Mouse (Mus musculus) adrenal gland, postnatal 25 days (tissue): ENCODE data around the gene Orc5. TPM values are rescaled to one million over a fixed set of nuclear protein-coding genes. Genes with fewer than 3 reads are reported as not detected.
"Not testable (repeated sequence)": the region's sequence is repeated elsewhere in the genome, so short reads cannot be mapped to it uniquely, and the experiment has no call there.

Source experiments
- DNase-seq: peaks from one replicate; pipeline ENCODE4 v3.0.0; 2021; ENCODE audit warnings: mixed read lengths
- total RNA-seq: library from RNA; stranded (reverse); gene quantifications from 2 replicates; pipeline ENCODE4 v1.2.3, GENCODE M21; 2021

Gene Orc5
- total RNA-seq, 1 experiment from 2014 or later, result 19.9 TPM

DNA sequence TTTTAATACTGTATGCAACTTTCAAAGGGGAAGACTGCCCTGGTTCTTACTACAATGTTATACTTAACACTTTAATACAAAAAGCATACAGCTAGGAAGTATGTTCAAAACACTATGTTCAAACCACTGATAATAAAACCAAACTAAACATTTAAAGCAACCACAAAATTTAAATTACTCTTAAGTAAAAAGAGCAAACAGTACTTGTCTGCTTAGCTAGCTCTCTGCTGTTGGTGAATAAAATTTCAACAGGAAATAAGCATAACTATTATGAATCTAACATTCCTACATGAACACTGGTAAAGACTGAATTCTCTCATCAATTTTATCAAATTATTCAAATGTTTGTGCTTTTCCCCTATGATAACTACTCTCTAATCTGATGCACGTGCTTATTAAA lies 13.5 kb downstream of the Orc5 start:
- no peak for DNase-seq

DNA sequence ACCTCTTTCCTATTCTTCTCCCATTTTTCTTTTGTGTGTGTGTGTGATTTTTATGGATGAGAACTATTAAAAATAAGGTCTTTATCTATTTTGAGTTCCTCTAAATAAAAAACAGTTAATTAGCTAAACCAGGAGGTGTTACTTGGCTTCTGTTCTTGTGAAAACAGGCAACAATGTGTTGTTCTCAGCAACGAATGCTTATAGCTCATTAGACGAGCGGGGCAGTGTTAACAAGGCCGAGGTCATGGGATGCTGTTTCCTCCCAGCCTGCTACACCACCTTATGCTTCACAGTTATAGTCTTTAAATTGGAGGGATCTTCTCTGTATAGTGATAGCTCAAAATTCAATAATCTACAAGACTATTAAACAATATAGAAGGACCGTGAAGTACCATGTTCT lies 17.7 kb downstream of the Orc5 start:
- no peak for DNase-seq

DNA sequence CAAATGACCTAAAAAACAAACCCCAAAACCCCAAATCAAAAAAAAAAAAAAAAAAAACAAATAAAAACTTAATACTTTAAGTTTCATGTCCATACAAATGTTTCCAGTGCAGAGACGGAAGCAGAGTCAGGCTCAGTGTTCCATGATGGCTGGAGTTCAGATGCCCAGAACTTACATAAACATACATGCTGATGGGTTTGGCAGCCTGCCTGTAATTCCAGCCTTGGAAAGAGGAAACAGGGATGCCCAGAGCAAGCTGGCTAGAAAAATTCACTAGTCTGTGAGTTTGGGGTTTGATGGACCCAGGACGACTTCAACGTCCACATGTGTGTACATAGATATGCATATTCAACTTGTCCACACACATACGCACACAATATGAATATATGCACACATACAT lies 27.6 kb downstream of the Orc5 start:
- DNase-seq, result no peak

DNA sequence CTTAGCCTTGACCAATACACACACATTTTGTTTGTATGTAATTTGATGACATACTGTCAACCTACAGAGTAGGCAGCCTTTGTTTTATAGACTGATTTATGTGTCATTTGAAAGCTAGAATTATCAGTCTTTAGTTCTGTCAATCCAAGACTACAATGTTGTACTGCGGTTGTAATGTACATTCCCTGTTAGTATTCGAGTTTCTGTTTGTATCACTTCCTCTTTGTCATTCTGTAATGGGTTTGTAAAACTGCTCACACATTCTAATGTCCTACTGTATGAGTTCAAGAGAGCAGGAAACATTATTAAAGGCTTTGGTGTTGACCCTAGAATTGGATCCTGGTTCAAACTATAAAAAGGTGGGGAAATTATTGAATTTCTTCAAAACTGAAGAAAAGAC lies 30.5 kb downstream of the Orc5 start:
- no peak for DNase-seq

DNA sequence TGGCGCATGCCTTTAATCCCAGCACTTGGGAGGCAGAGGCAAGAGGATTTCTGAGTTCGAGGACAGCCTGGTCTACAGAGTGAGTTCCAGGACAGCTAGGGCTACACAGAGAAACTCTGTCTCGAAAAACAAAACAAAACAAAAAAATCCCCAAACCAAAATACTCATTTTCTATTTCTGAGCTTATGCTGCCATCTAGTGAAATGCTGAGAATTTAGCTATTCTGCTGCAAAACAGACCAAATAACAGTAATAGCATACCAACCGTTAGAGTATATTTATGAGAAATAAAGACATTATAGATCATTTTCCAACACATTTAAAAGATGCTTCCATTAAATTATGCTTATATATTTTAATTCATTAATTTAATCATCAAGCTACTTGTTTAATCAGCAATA lies 34.5 kb downstream of the Orc5 start:
- DNase-seq, result not testable (repeated sequence)

DNA sequence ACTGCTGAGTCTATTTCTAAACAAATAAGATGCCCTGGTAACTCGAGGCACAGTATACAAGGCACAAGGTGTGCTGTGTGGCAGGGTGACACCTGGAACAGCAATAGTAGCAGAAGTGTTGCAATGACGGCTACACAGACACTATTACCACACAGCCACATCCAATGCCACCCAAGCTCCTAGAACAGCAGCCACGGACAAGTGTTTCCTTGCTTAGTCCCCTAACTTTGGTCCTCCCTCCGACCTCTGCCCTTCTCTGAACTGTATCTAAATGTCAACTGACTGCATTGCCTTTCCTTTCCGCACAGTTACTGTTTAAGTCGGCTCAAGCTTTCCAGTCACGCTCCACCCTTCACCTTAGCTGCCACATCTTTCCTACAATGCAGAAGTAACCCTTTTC lies 36.0 kb downstream of the Orc5 start:
- DNase-seq, result not testable (repeated sequence)

DNA sequence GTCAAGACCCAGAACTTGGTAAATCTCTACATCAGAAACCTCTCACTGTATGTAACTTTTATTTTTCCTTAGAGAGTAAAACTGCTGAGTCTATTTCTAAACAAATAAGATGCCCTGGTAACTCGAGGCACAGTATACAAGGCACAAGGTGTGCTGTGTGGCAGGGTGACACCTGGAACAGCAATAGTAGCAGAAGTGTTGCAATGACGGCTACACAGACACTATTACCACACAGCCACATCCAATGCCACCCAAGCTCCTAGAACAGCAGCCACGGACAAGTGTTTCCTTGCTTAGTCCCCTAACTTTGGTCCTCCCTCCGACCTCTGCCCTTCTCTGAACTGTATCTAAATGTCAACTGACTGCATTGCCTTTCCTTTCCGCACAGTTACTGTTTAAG lies 37.6 kb downstream of the Orc5 start:
- DNase-seq, result not testable (repeated sequence)

DNA sequence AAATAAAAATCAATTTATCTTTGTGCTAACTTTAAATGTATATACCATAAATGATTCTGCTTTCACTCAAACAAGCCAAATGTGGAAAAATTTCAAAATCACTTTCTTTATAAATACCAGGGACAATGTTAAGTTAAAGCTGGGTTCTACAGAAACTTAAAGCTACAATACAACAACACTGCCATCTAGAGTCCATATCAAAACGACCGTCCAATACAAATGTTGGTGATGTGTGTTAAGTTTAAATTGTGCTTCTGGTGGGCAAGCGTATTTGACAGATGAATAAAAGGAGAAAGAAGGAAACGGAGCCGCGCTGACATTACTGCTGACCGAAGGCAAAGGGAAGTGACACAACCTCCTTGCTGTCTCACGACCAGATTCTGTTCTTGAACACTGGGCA lies 38.4 kb downstream of the Orc5 start:
- DNase-seq, result no peak

DNA sequence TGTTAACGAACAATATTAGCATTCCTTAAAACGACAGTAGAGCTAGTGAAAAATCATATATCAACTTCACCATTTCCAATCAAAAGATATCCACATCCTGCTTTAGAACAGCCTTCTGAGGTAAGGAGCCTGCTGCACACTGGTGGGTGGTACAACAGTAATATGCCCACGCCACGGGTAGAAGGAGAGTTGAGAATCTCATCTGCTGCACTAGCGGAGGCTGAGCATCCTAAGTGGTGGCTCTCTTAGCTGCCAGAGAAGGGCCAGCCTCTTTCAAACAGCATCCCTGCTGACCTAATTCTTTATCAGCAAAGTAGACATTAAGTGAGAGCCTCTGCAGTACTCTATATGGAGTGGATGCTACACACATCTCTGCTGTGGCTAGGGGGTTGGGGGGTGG lies 41.7 kb downstream of the Orc5 start:
- DNase-seq, result no peak

DNA sequence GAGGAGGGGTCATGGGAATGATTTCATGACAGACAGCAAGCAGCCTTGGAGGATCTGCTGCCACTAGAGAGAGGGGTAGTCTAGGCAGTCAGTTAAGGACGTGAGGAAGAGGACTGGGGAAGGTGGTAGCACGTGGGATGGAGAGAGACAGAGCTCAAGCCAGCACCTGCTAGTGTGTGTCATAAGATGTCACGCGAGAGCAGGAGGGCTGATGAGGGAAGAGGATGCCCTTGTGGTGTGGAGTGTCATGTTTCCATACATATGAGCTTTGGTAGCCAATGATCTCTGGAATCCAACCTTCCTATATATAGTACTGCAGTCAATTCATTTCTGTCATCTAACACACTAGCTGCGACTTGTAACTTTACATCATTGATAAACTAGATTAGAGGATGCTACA lies 50.8 kb downstream of the Orc5 start:
- DNase-seq, result no peak

DNA sequence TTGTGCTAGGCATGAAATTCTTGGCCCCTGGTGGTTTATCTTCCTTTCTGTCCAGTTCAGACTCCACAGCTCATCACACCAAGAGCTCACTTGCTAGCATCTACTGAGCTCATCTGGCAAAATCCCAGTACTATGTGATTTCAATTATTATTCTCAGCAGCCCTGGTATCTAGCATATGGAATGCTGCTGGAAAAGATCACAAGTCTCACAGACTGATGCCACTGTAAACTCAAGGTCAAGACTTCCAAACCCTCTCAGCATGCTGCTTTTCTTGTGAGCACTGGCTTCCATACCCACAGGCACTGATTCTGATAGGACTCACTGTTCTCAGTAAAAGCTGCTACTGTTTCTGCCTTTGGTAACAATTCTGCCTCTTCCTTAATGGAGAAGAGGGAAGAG lies 59.1 kb downstream of the Orc5 start:
- no peak for DNase-seq

DNA sequence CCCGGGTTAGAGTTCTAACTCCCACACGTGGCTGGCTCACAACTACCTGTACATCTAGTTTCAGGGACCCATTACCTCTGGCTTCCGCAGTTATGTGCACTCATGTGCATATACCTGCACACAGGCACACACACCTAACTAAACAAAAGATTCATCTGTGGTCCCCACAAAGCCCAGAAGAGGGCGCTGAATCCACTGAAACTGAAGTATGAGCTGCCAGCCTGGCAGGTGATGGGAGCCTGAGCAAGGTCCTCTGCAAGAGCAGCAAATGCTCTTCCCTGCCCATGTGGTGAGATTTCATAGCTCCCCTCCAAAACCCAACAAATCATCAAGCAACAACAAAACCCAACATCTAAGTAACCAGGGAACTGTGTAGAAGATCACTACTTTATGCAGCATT lies 61.1 kb downstream of the Orc5 start:
- DNase-seq, result peak; percentile 6

DNA sequence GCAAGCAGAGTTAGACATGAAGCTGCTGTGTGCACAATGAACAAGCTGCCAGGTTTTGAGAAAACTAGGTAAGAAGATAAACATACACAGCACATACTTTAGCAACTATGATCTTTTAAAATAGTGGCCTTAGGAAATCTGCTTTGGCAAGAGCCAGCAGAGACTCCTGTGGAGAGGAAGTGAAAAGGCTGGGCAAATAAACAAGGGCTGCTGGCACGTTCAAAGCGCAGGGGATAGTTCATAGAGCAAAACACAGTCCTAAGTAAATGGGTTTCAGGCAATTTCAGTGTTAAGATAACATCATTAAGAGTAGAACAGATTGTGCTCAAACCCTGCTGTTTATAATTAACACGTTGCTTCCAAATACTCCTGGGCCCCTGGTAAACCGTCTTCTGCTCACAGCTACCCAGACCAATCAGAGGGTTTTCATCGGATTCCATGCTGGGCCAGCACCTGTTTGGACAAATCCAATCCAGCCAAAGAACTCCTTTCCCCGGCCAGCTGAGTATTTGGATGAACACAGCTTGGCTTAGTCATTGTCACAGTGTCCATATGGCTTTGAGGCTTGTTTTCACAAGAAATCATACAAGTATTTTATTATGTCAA lies 63.5 kb downstream of the Orc5 start:
- no peak for DNase-seq

DNA sequence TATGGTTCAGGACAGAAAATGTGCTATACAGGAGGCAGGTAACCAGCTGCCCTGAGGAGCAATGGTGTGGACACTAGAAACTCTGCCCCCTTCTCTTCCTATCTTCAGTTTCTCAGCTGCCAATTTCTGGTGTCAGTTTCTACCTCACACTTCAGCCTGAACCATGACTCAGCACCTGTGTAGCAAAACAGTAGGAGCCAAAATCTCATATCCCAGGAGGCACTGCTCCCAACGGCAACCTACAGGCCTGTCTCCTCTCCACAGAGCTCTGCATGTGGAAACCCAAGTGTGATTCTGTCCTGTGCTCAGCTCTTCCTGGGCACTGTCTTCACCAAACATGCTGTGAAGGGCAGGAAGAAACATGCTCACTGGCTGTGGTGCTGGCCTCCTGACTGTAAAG lies 64.5 kb downstream of the Orc5 start:
- no peak for DNase-seq

DNA sequence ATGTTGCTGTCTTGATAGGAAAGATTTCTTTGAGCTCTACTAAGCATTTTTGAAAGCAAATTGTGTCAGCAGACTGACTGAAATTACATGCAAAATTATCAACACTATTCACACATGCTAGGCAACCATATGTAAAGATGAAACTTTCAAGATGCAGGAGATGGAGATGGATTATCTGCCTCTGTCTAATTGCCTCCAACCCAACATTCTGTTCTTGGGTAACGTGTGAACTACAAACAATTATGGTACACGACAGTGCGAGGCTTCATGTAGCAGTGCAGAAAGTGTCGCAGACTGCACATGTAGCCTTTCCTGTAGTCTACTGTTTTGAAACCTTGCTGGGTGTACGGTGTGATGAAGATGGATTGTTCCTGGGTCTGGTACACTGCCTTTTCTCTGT lies 67.7 kb downstream of the Orc5 start:
- no peak for DNase-seq

DNA sequence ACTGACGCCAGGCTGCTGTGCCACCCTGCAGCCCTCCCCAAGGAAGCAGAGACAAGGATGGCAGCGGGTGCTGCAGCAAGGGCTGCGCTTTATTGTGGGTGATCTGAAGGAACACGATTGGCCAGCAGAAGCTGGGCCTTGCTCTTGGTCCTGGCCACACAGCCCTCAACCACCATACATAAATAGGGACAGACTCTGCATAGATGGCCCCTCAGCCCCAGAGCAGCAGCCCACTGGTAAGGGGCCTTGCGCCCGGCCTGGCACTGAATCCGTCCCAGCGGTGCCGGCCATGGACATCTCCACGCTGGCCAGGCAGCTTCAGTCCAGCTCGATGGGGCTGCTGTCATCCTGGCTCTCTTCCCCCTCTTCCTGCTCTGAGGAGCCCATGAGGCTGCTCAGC lies 77.8 kb downstream of the Orc5 start:
- DNase-seq, result not testable (repeated sequence)

DNA sequence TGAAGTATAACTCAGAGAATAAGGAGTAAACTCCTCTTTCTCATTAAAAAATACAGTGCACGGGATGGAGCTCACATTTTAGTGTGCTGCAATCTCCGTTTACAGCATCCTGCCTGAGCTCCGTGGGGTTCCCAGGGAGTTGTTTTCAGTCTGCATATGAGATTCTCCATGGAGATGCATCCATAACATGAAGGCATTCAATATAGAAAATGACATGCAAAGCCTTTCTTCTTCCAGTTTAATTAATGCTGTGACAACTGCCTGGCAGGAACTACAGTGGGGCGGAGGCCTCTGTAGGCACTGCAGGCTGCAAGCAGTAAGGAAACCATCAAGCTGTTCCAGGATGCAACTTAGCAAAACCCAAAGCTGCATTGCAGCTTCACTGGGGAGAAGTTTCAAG lies 79.0 kb downstream of the Orc5 start:
- no peak for DNase-seq

DNA sequence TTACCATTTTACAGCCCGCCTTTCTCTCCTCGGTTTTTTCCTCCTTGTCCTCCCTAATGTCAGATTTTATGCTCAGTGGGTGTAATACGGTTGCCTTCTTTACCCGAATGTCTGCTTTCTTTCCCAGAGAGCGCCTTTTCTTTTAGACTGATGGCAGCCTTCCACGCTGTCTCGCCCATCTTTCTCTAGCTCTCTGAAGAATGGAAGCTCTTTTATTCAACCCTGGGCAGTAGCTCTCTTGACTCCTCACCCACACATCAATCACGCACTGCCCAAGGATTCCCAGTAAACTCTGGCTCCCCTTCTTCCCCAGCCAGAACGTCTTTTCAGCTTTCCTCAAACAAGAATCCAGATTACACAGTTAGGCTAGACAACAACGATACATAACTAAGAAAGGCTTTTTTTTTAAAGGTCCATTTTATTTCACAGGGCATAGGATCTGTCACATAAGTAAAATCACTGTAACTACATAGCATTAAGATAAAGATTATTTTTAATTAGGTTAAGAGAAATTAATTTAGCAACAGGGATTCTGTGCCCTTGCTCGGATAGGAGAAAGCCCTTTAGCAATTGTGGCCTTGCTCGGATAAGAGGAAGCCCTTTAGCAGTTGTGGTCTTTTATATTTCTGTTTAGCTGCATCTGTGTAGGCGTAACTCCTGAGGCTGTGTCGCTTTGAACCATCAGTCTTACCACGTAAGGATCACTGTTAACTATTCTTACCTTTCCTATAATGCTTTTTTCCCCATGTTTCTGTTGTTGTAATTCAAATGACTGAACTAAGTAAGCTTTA lies 97.2 kb downstream of the Orc5 start:
- DNase-seq, result no peak

DNA sequence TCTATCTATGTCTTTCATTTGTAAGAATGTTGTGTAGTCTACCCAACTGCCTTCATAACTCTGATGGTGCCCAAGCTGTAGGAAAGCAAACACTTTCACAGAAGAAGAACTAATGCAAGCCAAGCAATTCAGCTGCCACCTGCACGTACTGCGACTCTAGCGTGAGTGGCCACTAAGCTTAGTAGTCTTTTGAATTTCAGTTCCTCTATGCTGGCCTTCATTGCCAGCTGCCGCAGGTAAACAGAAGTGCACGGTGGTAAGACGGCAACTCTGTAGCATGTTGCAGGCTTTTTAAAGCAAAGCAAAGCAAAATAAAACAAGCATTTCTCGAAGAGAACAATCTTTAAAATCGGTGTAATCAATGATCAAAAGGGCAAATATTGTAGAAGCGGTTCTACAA lies 97.8 kb downstream of the Orc5 start:
- DNase-seq, result no peak

DNA sequence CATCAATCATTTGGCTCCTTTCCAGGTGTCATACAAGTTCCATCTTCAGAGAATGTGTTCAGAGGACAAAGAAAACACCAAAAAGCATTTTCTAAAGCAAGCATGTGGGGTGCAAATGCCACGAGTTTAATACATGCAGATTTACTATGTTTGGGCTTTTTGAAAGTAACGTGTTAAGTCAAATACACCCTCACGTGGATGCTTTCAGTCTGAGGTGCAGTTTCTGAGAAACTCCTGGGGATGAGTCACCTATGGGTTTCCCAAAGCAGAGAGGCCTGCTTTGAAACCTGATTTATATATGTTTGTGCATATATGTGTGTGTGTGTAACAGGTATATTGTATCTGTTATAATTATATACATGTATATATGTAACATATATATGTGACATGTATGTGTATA lies 98.5 kb downstream of the Orc5 start:
- no peak for DNase-seq

DNA sequence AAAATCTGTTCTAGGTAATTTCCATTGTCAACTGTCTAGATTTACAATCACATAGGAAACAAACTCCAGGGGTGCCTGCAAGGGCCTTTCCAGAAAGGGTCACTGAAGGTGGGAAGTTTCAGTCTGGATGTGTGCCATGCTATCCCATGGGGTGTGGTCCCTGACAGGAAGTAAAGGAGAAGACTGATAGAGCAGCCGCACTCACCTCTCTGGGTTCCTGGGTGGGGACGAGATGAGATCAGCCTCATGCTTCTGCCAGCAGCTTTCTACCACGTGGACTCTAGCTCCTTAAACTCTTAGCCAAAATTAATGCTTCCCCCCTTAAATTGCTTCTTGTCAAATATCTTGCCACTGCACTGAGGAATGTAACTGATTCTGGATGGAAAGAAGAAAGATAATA lies 100.7 kb downstream of the Orc5 start:
- DNase-seq, result no peak
